Mouse (Mus musculus) cerebellum, postnatal 10 days (tissue): ENCODE measurements at regions not wholly inside any gene's neighbourhood (a gene's known extent, or its start where the extent isn't known, plus 50 kb on each side); places are given as distances from the start of the nearest gene placed in this dataset.

Source experiments
- DNase-seq, 2 experiments: peaks; one replicate each; pipeline ENCODE4 v3.0.0; 2021; ENCODE audit warnings: mixed read lengths in 2 of 2

GRCm38 (mm10) chr8:29274668-29275067, 1827.2 kb downstream of the Poteg start:
- DNase-seq, result no peak

GRCm38 (mm10) chr8:29278711-29279110, 1831.2 kb downstream of the Poteg start:
- peak; percentile 87 to 92 for DNase-seq

GRCm38 (mm10) chr8:29279276-29279675, 1831.8 kb downstream of the Poteg start:
- peak in 1 of 2 experiments; percentile 10 for DNase-seq

- DNase-seq, result peak; percentile 73 to 77
These were observed 1842.9 kb downstream of the Poteg start for GRCm38 (mm10) chr8:29290386-29290785.
